Mouse (Mus musculus): ENCODE results near the gene Tll2.
A peak's percentile ranks its signal among the peaks of the same experiment; 100 is the strongest.

Tll2 gene

DNA sequence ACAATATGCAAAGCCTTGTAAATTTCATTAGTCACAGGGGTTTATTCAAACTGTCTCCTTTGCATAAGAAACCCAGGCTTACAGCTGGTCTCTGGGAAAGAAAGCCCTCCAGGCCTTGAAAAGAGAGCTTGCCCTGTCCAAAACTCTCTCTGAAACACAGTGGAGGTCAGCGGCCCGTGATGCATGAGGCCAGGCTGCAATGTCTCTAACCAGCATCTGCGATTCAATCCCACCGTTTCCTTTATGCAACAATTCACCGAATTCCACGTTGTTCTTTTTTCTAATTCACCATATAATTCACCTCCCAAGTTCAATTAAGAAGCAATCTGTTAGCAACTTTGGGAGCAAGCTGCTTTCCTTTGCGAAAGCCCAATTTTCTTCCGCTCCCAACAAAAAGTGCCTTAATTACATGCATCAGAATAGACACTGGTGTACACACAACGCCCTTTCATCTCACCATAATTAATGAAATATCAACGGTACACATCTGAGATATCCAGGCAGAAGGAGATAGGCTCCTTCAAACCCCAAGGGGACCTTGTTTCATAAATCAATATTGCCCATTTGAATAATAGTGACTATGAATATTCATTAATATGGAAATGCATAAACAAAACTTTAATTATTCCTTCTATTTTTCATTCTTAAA lies 42.1 kb downstream of the Tll2 start:
- DNase-seq (ENCODE audit: extremely low read depth, insufficient read length, low spot score), result no peak

DNA sequence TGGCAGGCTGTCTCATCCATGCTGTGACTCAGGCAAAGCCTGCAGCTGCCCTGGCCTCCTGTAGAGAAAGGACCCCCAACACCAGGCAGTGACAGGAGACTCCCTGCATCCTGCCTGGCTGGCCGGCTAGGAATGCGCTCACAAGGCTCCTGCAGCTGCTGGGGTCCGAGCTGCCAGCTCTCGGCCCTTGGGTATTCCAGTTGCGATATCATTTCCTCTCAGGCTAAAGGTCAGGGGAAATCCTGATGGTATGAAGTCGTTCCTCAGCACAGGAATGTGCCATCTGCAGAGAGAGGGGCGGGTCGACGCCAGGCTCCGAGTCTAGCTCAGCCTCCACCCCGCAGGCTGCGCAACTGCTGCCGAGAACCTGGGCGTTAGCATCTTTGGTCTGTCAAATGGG lies 46.2 kb downstream of the Tll2 start:
- no peak for DNase-seq (ENCODE audit: extremely low read depth, insufficient read length, low spot score)

DNA sequence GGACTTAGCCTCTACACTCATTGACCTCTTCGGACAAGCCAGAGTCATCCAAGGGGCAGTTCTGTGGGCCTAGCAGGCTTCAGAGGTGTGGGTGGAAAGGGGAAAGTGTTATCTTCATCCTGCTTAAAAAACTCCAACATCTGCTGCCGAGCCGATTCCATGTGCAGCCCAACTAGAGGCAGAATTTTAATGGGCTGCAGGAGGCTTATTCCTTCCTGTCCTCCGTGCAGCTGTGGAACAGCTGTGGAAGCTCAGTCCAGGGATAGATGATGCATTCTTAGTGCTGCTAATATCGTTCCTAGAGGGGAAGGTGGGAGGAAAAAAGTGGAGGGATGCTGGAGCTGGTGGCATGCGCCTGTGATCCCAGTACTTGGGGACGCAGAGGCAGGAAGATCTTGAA lies 52.0 kb downstream of the Tll2 start:
- DNase-seq (ENCODE audit: extremely low read depth, insufficient read length, low spot score), result no peak

DNA sequence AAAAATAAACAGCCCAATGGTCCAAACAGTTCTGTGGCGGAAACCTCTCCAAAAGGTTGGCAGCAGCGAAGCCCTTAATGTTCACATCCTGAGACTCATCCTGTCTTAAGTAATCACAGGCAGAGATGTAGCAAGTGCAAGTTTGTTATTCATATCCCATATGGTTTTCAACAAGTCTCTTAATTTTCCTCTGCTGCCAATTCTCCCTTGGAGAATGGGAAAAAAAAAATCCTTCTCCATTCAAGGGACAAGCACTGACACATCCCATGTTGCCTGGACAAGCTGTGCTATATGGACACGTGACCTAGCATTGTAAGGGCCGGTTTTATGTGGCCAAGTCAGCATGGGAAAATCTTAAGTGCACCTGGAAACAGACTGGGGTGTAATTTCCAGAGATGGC lies 54.2 kb downstream of the Tll2 start:
- DNase-seq (ENCODE audit: extremely low read depth, insufficient read length, low spot score), result no peak

DNA sequence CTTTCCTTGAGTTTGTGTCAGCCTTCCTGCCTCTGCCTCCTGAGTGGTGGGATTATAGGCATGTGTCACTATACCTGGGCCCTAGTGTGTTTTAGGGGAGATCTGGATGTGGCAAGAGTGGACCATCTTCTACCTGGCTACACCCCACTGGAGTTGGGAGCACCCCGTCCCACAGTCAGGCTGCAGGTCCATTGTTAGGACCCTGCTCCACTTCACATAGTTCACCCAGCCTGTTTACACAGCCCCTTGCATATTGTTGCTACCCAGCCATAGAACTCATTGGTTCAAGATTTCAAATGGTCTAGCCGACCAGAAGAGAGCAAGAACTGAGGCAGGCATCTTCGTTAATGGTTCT lies 54.6 kb downstream of the Tll2 start:
- no peak for DNase-seq (ENCODE audit: extremely low read depth, insufficient read length, low spot score)

DNA sequence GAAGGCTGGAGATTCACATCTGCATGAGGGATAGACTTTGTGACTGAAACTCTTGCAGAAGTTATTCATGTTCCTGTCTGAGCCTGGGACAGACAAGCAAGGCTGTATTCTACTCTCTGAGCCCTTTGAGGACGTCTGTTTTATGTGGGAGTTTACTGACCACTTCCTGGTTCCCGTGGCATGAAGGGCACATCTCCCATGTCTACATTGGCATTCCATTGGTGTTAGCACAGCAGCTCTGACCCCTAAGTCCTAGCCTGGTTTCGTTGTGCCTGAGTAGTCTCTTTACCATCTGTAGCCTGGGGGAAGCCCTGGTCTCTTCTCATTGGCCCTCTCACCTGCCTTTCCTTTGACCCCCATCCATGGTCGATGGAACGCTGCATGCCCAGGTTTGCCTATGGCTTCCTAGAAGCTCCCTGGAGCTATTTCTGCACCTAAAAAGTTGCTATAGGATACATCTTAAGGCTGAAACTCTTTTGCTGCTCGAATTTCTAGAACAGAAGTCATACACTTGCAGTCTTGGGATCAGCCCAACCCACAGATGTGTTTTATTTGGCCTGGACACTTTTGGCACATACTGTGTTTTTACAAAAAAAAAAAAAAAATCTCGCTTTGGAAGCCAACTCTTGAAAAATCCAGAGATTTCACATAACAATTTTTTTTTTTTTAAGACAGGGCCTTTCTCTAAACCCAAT lies 55.2 kb downstream of the Tll2 start:
- DNase-seq (ENCODE audit: extremely low read depth, insufficient read length, low spot score), result peak; percentile 35

DNA sequence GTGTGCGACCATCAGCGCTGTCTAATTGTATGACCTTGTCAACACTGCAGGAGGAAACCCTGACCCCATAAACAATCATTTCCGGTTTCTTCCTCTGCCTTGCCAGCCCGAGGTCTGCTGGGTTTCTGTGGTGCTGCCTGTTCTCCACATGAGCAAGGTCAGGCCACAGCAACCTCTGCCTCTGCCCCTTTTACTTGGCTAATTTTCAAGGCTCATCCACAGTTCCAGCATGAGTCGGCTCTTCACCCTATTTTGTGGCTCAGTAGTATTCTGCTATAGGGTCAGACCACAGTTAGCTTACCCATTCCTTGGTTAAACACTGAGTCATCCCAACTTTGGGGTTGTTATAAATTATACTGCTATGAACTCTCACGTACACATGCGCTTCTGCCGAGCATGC lies 65.7 kb downstream of the Tll2 start:
- DNase-seq (ENCODE audit: extremely low read depth, insufficient read length, low spot score), result no peak

DNA sequence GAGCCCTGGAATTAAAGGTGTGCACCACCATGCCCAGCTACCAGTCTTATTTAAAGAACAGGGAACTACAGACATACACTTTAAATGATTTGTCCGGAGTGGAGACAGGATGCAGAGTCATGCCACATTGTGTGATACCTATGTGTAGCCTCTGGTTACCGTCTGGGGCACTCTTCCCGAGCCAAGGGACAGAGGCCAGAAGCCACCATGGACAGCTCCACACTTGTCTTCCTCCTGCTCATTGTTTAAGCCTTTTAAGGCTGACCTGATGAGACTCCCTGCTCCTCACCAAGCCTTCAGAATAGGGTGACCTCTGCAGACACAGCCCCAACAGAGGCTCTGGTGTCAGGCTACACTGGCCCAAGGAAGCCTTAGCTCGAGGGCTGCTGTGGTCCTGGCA lies 67.0 kb downstream of the Tll2 start:
- DNase-seq (ENCODE audit: extremely low read depth, insufficient read length, low spot score), result no peak

DNA sequence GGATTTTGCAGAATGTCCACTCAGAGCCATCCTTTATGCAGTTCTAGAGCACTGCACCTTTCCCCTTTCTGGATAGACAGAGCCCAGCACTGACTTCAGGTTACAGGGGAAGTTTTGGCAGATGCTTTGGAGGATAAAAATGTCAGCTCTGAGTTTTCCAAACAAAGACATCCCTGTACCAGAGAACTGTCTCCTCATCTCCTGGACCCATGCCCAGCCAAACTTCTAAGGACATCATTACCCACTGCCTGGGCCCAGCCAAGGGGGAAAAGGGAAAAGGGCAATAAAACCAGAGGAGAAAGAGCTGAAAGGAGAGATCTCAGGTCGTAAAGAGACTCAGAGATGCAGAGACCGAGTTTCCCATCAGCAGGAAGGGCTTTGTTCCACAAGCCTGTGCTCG lies 83.6 kb downstream of the Tll2 start:
- no peak for DNase-seq (ENCODE audit: extremely low read depth, insufficient read length, low spot score)

DNA sequence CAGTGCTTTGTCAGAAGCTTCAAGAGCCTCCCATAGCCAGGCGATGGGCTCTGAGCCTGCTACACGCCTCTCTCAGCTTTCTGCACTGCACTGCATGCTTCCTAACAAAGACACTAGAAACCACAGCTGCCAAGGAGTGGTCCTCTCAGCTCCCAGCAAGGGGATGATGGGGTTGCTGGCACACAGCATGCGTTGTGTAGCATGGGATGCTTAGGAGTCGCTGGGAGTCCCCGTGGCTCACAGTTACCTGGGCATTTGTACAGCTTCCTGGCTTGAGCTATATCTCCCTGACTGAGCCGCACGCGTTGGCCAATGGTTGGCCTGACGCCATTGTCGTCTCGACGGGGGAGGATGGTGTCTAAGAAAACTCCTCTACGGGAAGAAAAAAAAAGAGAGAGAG lies 86.7 kb downstream of the Tll2 start:
- no peak for DNase-seq (ENCODE audit: extremely low read depth, insufficient read length, low spot score)

DNA sequence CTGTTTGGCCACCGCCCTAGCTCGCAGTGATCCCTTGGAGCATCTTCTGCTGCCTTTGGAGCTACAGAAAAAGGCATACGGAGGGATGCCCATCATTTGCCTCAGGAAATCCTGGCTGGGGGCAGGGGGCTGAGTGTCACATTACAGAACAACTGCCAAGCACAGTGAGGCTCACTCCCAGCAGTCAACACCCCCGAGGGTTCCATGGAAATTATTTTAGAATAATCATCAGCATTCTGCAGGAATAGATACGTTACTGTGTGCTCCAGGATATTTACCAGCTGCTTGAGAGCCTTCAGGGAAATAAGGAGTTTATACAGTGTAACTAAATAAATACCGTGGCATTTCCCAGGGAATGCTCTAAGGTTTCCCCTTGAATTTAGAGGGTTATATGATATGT lies 88.3 kb downstream of the Tll2 start:
- DNase-seq (ENCODE audit: extremely low read depth, insufficient read length, low spot score), result no peak

DNA sequence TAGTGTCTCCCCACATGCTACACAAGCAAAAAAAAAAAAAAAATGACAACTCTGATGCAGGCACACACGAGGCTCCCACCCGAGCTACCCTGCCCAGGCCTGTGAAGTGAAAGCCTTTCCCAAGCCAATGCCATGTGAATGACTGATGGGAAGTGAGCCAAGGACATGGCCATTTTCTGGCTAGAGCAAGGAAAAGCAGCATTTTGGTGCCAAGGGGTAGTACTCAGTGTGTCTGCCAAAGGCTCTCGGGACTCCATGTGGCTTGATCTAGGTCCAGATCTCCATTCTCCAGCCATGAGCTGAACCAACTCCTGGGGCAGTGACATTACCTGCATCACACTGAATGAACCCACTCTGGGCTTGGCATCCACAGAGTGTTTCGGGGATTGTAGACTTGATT lies 89.3 kb downstream of the Tll2 start:
- no peak for DNase-seq (ENCODE audit: extremely low read depth, insufficient read length, low spot score)

DNA sequence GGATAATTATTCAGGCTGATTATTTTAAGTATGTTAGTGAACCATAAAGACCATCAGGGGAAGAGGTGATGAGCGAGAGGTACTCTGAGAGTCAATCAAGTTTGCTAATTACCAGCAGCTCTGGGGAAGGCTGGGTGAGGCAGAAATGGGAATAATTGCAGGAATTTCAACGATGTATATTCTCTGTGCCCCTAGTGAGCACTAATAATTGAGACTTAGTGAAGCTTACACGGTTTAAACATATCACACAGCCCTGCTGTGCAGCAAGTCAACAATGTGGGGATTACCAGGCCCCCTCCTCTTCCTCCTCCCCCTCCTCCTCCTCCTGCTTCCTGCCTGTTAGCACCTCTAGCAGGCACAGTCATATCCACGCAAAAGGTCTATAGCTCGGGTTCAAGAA lies 92.0 kb downstream of the Tll2 start:
- DNase-seq (ENCODE audit: extremely low read depth, insufficient read length, low spot score), result no peak

DNA sequence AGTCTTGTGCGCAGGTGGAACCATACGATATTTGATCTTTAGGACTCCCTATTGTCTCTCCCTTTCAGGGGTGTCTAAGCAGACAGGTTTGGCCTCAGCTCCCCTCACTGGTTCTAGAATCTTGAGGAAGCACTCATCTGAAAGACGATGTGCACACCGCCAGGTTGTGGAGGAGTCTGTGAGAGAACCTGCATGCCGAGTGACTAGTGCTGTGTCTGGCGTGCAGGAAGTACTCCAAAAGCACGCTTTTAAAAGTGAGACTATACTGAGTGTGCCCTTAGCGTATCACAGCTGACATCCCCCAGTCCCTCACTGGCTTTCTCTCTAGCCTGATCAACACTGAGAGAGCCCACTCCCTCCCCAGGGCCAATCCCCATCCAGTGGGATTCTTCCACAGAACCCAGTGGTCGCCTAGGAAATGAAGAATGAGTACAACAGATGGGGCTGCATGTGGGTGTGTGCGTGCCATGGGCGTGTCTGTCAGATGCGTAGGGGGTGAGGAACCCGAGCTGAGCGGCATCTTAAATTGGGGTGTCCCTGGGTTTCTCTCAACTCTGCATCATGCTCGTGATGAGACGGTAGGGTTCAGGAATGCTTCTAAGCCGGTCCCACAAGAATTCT lies 92.6 kb downstream of the Tll2 start:
- no peak for DNase-seq (ENCODE audit: extremely low read depth, insufficient read length, low spot score)

DNA sequence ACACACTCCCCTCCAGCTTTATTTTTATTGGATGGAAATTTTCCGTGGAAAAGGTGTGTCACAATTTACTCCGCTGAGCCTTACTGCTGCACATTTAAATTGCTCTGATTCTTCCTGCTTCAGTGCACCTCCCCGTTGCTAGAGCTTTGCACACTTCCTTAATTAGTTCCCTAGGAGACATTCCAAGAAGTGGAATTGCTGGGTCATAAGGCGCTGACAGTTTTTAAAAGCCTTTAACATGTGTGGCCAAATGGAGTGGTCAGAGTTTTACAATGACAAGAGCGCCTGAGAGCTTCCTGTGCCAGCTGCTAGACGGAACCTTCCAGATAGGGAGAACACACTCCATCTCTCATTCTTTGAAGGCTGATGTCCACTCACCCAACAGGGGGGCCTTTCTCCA lies 94.0 kb downstream of the Tll2 start:
- DNase-seq (ENCODE audit: extremely low read depth, insufficient read length, low spot score), result no peak

DNA sequence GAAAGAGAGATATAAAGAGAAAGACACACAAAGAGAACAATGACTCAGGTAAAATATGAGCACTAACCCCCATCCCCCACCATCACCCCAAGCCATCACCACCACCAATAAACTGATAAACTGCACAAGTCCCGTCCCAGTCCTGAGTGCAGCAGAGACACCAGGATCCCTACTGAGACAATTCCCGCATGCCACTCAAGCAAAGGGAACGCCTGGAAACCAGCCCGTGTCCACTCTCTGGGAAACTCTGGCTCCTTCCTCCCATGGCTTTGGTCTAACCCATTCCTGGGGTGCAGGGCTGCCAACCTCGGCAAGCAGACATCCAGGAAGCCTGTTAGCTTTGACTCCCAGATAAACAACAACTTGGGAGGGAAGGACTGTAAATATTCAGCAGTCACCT lies 96.6 kb downstream of the Tll2 start:
- no peak for DNase-seq (ENCODE audit: extremely low read depth, insufficient read length, low spot score)

DNA sequence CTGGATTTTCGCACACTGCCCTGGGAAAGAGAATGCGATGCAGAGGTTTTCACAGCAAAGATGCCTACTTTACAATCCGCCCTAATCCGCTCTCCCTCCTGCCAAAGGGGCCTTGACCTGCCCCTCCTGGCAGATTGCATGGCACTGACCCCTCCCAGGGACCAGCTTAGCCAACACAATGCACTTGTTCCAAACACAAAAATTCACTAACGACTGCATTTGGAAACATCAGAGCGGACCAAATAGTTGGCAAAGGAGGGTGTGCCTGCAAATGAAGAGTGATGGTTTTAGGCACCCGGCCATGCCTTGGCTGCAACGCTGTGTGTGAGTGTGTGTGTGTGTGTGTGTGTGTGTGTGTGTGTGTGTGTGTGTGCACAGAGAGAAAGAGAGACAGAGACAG lies 97.1 kb downstream of the Tll2 start:
- no peak for DNase-seq (ENCODE audit: extremely low read depth, insufficient read length, low spot score)

DNA sequence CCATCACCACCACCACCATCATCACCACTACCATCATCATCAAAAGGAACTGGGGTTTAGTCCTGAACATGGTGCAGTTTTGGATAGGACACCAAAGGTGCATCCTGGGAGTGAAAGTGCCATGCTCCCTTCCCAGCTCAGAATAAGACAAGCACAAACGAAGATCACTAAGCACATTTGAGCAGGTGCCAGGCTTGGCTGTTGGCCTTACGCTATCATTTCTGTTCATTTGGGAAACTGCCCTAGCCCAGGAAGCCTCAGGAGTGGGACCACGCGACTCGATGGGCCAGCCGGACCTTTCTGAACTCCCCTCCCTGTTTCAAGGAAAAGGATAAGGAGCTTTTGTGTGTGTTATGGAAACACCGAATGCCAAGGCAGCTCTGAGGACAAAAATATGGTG lies 98.0 kb downstream of the Tll2 start:
- DNase-seq (ENCODE audit: extremely low read depth, insufficient read length, low spot score), result no peak

DNA sequence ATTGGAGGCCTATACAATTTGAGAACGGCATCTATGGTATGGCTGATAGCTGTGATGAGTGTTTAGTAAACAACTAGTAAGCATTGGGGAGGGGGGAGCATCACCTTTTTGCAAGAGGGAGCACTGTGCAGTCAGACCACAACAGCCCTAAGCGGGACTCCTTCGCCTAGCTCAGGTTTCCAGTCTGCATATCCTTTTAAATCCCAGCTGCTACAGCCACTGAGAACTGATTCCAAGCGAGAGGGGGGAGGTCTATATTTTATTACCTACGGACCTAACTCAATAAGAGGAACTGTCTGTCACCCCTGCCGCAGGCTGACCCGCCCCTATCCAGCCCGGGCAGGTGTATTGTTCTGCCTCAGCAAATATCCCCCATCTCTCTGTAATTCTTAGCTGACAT lies 99.1 kb downstream of the Tll2 start:
- DNase-seq (ENCODE audit: extremely low read depth, insufficient read length, low spot score), result no peak

DNA sequence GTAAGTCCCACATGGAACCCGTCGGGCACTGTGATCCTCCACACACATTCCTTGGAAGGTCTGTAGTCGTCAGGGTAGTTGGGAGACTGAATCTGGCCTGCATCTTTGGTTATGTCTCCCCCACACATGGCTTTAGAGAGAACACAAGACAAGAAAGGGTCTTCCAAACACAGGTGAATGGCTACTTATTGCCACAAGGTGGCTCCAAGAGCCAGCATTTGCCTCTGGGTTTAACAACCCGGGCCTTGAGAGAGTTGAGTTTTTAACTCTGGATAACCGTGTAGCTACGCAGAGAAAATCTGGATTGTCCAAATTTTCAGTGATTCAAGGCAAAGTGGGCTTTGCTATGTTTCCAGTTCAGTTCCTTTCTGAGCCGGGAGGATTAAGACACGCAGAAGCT lies 101.7 kb downstream of the Tll2 start:
- no peak for DNase-seq (ENCODE audit: extremely low read depth, insufficient read length, low spot score)

DNA sequence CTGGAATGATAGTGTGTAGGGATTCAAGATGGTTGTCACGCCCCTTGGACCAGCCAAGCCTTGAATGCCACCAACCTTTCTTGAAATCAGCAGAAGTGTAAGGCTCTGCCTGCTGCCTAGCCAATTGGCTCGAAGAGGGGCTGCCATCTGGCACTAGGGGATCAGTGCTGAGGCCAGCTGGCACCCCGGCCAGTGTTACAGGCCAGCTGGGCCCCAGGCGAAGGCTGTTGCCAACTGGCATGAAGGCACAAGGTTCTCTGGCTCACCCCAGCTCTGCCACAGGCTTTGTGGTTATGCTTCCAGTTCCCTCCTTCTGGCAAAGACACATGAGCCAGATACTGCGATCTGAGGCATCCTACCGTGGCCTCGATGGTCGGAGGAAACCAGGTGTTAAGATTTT lies 105.2 kb downstream of the Tll2 start:
- peak; percentile 78 for DNase-seq (ENCODE audit: extremely low read depth, insufficient read length, low spot score)

DNA sequence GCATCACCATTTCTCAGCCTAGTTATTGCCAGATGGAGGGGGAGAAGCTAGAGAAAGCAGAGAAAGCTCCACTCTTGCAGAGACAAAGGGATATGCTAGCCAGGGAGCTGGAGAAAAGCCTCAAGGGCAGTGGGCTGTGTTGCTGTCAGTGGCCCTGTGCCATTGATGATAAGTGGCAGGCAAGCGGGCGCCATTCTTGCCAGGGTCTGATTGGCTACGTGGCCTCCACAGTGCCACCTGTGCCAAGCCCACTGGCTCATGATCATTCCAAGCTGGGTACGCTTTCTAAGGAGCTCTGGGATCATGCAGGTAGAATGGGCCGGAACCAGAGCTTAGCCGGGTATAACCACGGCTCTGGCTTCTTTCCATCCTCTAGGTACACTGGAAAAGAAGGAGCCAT lies 105.8 kb downstream of the Tll2 start:
- DNase-seq (ENCODE audit: extremely low read depth, insufficient read length, low spot score), result no peak

DNA sequence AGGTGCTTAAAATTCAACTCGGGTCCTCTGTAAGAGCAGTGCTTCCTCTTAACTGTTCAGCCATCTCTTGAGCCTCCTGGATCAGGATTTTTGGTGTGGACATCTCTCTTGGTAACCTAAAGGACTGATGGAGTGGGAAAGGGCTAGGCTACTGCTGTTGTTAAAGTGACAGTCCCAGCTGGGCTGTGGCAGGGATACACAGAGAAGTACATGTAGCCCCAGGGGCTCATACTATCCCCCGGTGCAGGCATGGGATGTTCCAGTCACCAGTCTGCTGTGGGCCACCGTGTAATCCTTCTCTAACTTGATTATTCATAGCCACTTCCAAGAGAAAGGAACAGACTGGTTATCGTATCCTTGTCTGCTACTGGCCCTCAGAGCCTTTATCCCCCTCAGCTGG lies 109.6 kb downstream of the Tll2 start:
- DNase-seq (ENCODE audit: extremely low read depth, insufficient read length, low spot score), result no peak

Data from 3134 (cell line).